Mouse (Mus musculus) liver, embryonic 14.5 days (tissue): ENCODE measurements at regions not wholly inside any gene's neighbourhood (a gene's known extent, or its start where the extent isn't known, plus 50 kb on each side); places are given as distances from the start of the nearest gene placed in this dataset.

ENCODE experiments used
- ATAC-seq: fragments of 200-750 bp; cut with Nextera tagmentation; 2 replicates; pipeline ENCODE4 v1.8.0; 2017; ENCODE audit warnings: moderate number of reproducible peaks, mild to moderate bottlenecking, moderate library complexity; ENCODE audit not compliant: insufficient read depth
- DNase-seq, 3 experiments: peaks; one replicate each; pipeline ENCODE4 v3.0.0-alpha.2; 2012 to 2013; ENCODE audit warnings: low read depth in 3 of 3, low spot score in 3 of 3
- H3K27ac ChIP-seq: fragments of 300-500 bp; sonication (generic); 2 replicates; pipeline ENCODE4 v1.5.1; 2014; ENCODE audit warnings: moderate library complexity, mild to moderate bottlenecking, control low read depth, inconsistent platforms
- H3K27me3 ChIP-seq: fragments of 300-500 bp; sonication (generic); 2 replicates; pipeline ENCODE4 v1.6.1; 2014; ENCODE audit warnings: mild to moderate bottlenecking, low read length, moderate library complexity; ENCODE audit not compliant: control insufficient read depth, insufficient read depth
- H3K36me3 ChIP-seq: fragments of 300-500 bp; sonication (generic); replicated peaks from 2 replicates; pipeline ENCODE4 v1.6.1; 2014; ENCODE audit warnings: low read depth; ENCODE audit not compliant: control insufficient read depth, insufficient read depth
- H3K4me1 ChIP-seq, 2 experiments: fragments of 200-500 bp in 1 of 2; fragments of 300-500 bp in 1 of 2; sonication (generic) in 1 of 2; replicated peaks; 2 replicates each; pipeline ENCODE4 v1.6.1; 2012 to 2014; ENCODE audit warnings: antibody characterized with exemption in 1 of 2, inconsistent platforms in 1 of 2, low read length in 1 of 2; ENCODE audit not compliant: control insufficient read depth in 2 of 2, insufficient read depth in 2 of 2
- H3K4me2 ChIP-seq: fragments of 300-500 bp; sonication (generic); 2 replicates; pipeline ENCODE4 v1.6.1; 2014; ENCODE audit warnings: low read depth, mild to moderate bottlenecking, control low read depth, moderate library complexity
- H3K4me3 ChIP-seq, 2 experiments: fragments of 200-500 bp in 1 of 2; fragments of 300-500 bp in 1 of 2; sonication (generic) in 1 of 2; 2 replicates each; pipeline ENCODE4 v1.5.1; 2012 to 2014; ENCODE audit warnings: low read depth in 2 of 2, low read length in 2 of 2, mild to moderate bottlenecking in 2 of 2, control low read depth in 1 of 2, inconsistent platforms in 1 of 2, moderate library complexity in 1 of 2; ENCODE audit not compliant: insufficient read depth in 1 of 2
- H3K9ac ChIP-seq: fragments of 300-500 bp; sonication (generic); replicated peaks from 2 replicates; pipeline ENCODE4 v1.6.1; 2014; ENCODE audit warnings: mild to moderate bottlenecking, control low read depth, moderate library complexity
- H3K9me3 ChIP-seq: fragments of 300-500 bp; sonication (generic); 2 replicates; pipeline ENCODE4 v1.6.1; 2016; ENCODE audit warnings: low read length, mixed read lengths; ENCODE audit not compliant: control insufficient read depth
- CTCF ChIP-seq: IDR thresholded peaks from 2 replicates; pipeline ENCODE4 v1.5.1; 2016; ENCODE audit warnings: antibody characterized with exemption, low read depth, control low read depth
- EP300 ChIP-seq: IDR thresholded peaks from 2 replicates; pipeline ENCODE4 v1.6.1; 2016; ENCODE audit warnings: antibody characterized with exemption, low read depth
- WGBS: fragments of 180-500 bp; shearing (Covaris S2); extraction: QIAGEN DNeasy Blood & Tissue Kit; methylation state at CpG from one replicate; pipeline ENCODE4 v1.1.7; 2014; ENCODE audit not compliant: insufficient replicate concordance; 5-methylcytosine and 5-hydroxymethylcytosine counted together

GRCm38 (mm10) chr1:193558122-193558521, 188.0 kb upstream of the Camk1g start:
- DNase-seq (no peak), ATAC-seq (no peak)
- Histone ChIP-seq H3K4me2 (no peak overlapping the region), H3K36me3 (no peaks in the 10 kb centered on the region), H3K9ac (no peak overlapping the region), H3K4me3 (no peak overlapping the region), H3K4me1 (no peaks in the 10 kb centered on the region; a peak in 1 of 4 replicates), H3K27ac (no peak overlapping the region), H3K9me3 (no peaks in the 10 kb centered on the region), H3K27me3 (no peaks in the 10 kb centered on the region)
- TF ChIP-seq CTCF: no peak
- no peak for TF ChIP-seq EP300
- 5% methylated on average over 4 of the region's 4 CpGs for WGBS

GRCm38 (mm10) chr1:193554731-193555130, 184.6 kb upstream of the Camk1g start:
- Histone ChIP-seq H3K36me3 (no peaks in the 10 kb centered on the region), H3K9me3 (no peaks in the 10 kb centered on the region), H3K27ac (no peak overlapping the region), H3K27me3 (no peaks in the 10 kb centered on the region), H3K4me2 (no peak overlapping the region), H3K4me1 (no peaks in the 10 kb centered on the region; a peak in 1 of 4 replicates), H3K9ac (no peak overlapping the region), H3K4me3 (no peak overlapping the region)
- no peak for TF ChIP-seq EP300
- no peak for TF ChIP-seq CTCF
- DNase-seq (no peak), ATAC-seq (no peak)
- 65% methylated on average over 3 of the region's 3 CpGs for WGBS

GRCm38 (mm10) chr1:193552348-193552747, 182.2 kb upstream of the Camk1g start:
- ATAC-seq (no peak), DNase-seq (no peak)
- no peak overlapping the region for H3K4me2 ChIP-seq
- H3K4me3 ChIP-seq: no peak overlapping the region
- no peaks in the 10 kb centered on the region for H3K4me1 ChIP-seq
- no peak overlapping the region for H3K9ac ChIP-seq
- TF ChIP-seq EP300 (no peak), CTCF (no peak)
- no peaks in the 10 kb centered on the region for H3K9me3 ChIP-seq
- WGBS: 52% methylated on average over 2 of the region's 2 CpGs
- no peaks in the 10 kb centered on the region for H3K27me3 ChIP-seq
- H3K27ac ChIP-seq: no peak overlapping the region
- no peaks in the 10 kb centered on the region for H3K36me3 ChIP-seq

GRCm38 (mm10) chr1:193551340-193551739, 181.2 kb upstream of the Camk1g start:
- no peak for DNase-seq
- H3K4me2 ChIP-seq: no peak overlapping the region
- H3K36me3 ChIP-seq: no peaks in the 10 kb centered on the region
- no peak overlapping the region for H3K4me3 ChIP-seq
- WGBS: 54% methylated on average over 1 of the region's 1 CpGs
- H3K4me1 ChIP-seq: no peaks in the 10 kb centered on the region
- H3K27me3 ChIP-seq: no peaks in the 10 kb centered on the region
- ATAC-seq: no peak
- no peak overlapping the region for H3K9ac ChIP-seq
- TF ChIP-seq EP300: no peak
- TF ChIP-seq CTCF: no peak
- no peaks in the 10 kb centered on the region for H3K9me3 ChIP-seq
- H3K27ac ChIP-seq: no peak overlapping the region

GRCm38 (mm10) chr1:193550761-193551160, 180.7 kb upstream of the Camk1g start:
- H3K27ac ChIP-seq: no peak overlapping the region
- 18% methylated on average over 2 of the region's 2 CpGs for WGBS

More at GRCm38 (mm10) chr1:193550761-193551160, 180.7 kb upstream of the Camk1g start:
- H3K4me2 ChIP-seq: no peak overlapping the region
- TF ChIP-seq EP300 (no peak), CTCF (no peak)
- no peaks in the 10 kb centered on the region for H3K4me1 ChIP-seq
- H3K9ac ChIP-seq: no peak overlapping the region
- no peak overlapping the region for H3K4me3 ChIP-seq
- ATAC-seq: no peak
- DNase-seq: no peak
- H3K36me3 ChIP-seq: no peaks in the 10 kb centered on the region
- no peaks in the 10 kb centered on the region for H3K9me3 ChIP-seq
- no peaks in the 10 kb centered on the region for H3K27me3 ChIP-seq
